Mouse (Mus musculus): ENCODE results near the gene Ift22. TPM values are rescaled to one million over a fixed set of nuclear protein-coding genes. Genes with fewer than 3 reads are reported as not detected.

The Ift22 gene
- polyA plus RNA-seq, 1 experiment from 2014 or later = 134 TPM

- H3K27me3 ChIP-seq (ENCODE audit: control insufficient read depth, insufficient read depth, low read depth, low read length) = no peaks in the 10 kb centered on the region
- 63% methylated on average over 10 of the region's 10 CpGs for WGBS
- H3K4me1 ChIP-seq (ENCODE audit: control insufficient read depth, insufficient read depth, low read length) = no peaks in the 10 kb centered on the region
- no peak overlapping the region for H3K4me3 ChIP-seq (ENCODE audit: low read depth, low read length)
- no peak overlapping the region for H3K9ac ChIP-seq (ENCODE audit: low read depth, low read length)
- no peak overlapping the region for H3K27ac ChIP-seq (ENCODE audit: low read length)
- H3K36me3 ChIP-seq (ENCODE audit: control insufficient read depth, insufficient read depth, low read length) = no peaks in the 10 kb centered on the region
- H3K9me3 ChIP-seq (replicated peaks; ENCODE audit: control insufficient read depth, low read length, poor library complexity, severe bottlenecking) = no peaks in the 10 kb centered on the region
- no peak for ATAC-seq
- H3K4me2 ChIP-seq (ENCODE audit: low read length) = no peak overlapping the region
These were observed 12.4 kb upstream of the Ift22 start for GRCm38 (mm10) chr5:136895529-136895963.

DNA sequence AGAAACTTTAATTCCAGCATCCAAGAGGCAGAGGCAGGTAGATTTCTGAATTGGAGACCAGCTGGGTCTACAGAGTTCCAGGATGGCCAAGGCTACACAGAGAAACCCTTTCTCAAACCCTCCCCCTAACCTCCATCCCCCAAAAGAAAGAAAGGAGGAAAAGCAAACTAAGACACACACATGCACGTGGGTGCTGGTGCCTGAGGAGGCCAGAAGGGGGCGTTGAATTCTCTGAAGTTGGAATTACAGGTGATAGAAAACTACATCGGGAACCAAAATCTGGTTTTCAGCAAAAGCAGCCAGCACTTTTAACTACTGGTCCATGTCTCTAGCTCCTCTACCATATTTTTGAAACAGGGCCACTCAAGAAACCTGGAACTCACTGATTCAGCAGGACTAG is 3.3 kb upstream of the Ift22 start:
- Histone ChIP-seq H3K4me2 (ENCODE audit: low read length) (no peak overlapping the region), H3K4me1 (ENCODE audit: control insufficient read depth, insufficient read depth, low read length) (peaks cover 13% of the 10 kb centered on the region), H3K9ac (ENCODE audit: low read depth, low read length) (no peak overlapping the region), H3K4me3 (ENCODE audit: low read depth, low read length) (no peak overlapping the region), H3K27ac (ENCODE audit: low read length) (no peak overlapping the region), H3K27me3 (ENCODE audit: control insufficient read depth, insufficient read depth, low read depth, low read length) (no peaks in the 10 kb centered on the region), H3K9me3 (replicated peaks; ENCODE audit: control insufficient read depth, low read length, poor library complexity, severe bottlenecking) (no peaks in the 10 kb centered on the region), H3K36me3 (ENCODE audit: control insufficient read depth, insufficient read depth, low read length) (no peaks in the 10 kb centered on the region)
- ATAC-seq = no peak
- WGBS = 62% methylated on average over 3 of the region's 3 CpGs

GRCm38 (mm10) chr5:136905630-136906029 is 2.3 kb upstream of the Ift22 start:
- Histone ChIP-seq H3K9me3 (replicated peaks; ENCODE audit: control insufficient read depth, low read length, poor library complexity, severe bottlenecking) (no peaks in the 10 kb centered on the region), H3K36me3 (ENCODE audit: control insufficient read depth, insufficient read depth, low read length) (no peaks in the 10 kb centered on the region), H3K27me3 (ENCODE audit: control insufficient read depth, insufficient read depth, low read depth, low read length) (no peaks in the 10 kb centered on the region), H3K4me3 (ENCODE audit: low read depth, low read length) (no peak overlapping the region), H3K4me2 (ENCODE audit: low read length) (no peak overlapping the region), H3K27ac (ENCODE audit: low read length) (no peak overlapping the region), H3K9ac (ENCODE audit: low read depth, low read length) (no peak overlapping the region), H3K4me1 (ENCODE audit: control insufficient read depth, insufficient read depth, low read length) (peaks cover 16% of the 10 kb centered on the region)
- no peak for ATAC-seq
- WGBS = 55% methylated on average over 7 of the region's 7 CpGs

DNA sequence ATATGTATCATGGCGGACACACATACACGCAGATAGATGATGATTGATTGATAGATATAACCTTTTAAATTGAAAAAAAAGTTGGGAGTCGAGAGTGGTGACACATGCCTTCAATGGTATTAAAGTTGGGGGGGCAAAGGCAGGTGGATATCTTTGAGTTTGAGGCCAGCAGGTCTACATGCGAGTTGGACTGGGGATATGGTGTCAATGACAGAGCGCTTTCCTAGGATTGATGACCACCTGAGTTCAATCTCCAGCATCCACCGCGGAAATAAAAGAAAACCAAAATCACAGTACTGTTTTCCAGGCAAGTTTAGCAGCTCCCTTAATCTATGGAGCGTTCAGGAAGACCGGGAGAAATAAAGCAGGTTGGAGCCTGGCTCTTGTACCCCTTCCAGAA is 363 bp upstream of the Ift22 start:
- peak overlapping the region; percentile 71 for H3K27ac ChIP-seq (ENCODE audit: low read length)

GRCm38 (mm10) chr5:136914183-136914582 is 6.2 kb downstream of the Ift22 start:
- H3K36me3 ChIP-seq (ENCODE audit: control insufficient read depth, insufficient read depth, low read length) = peaks cover 16% of the 10 kb centered on the region
- no peaks in the 10 kb centered on the region for H3K27me3 ChIP-seq (ENCODE audit: control insufficient read depth, insufficient read depth, low read depth, low read length)
- no peak for ATAC-seq
- H3K4me3 ChIP-seq (ENCODE audit: low read depth, low read length) = no peak overlapping the region
- H3K4me1 ChIP-seq (ENCODE audit: control insufficient read depth, insufficient read depth, low read length) = peaks cover 4% of the 10 kb centered on the region
- WGBS = 91% methylated on average over 3 of the region's 3 CpGs
- no peak overlapping the region for H3K9ac ChIP-seq (ENCODE audit: low read depth, low read length)
- H3K4me2 ChIP-seq (ENCODE audit: low read length) = no peak overlapping the region
- no peaks in the 10 kb centered on the region for H3K9me3 ChIP-seq (replicated peaks; ENCODE audit: control insufficient read depth, low read length, poor library complexity, severe bottlenecking)
- H3K27ac ChIP-seq (ENCODE audit: low read length) = no peak overlapping the region

More for the DNA sequence above, 363 bp upstream of the Ift22 start:
- Histone ChIP-seq H3K9me3 (replicated peaks; ENCODE audit: control insufficient read depth, low read length, poor library complexity, severe bottlenecking) (no peaks in the 10 kb centered on the region), H3K27me3 (ENCODE audit: control insufficient read depth, insufficient read depth, low read depth, low read length) (no peaks in the 10 kb centered on the region), H3K36me3 (ENCODE audit: control insufficient read depth, insufficient read depth, low read length) (peaks cover 10% of the 10 kb centered on the region; the same call in 1 of the 2 replicates), H3K4me3 (ENCODE audit: low read depth, low read length) (peak overlapping the region; percentile 84), H3K9ac (ENCODE audit: low read depth, low read length) (peak overlapping the region; percentile 80), H3K4me2 (ENCODE audit: low read length) (peak overlapping the region; percentile 62), H3K4me1 (ENCODE audit: control insufficient read depth, insufficient read depth, low read length) (peaks cover 16% of the 10 kb centered on the region)
- peak; percentile 57 for ATAC-seq
- 48% methylated on average over 9 of the region's 9 CpGs for WGBS

DNA sequence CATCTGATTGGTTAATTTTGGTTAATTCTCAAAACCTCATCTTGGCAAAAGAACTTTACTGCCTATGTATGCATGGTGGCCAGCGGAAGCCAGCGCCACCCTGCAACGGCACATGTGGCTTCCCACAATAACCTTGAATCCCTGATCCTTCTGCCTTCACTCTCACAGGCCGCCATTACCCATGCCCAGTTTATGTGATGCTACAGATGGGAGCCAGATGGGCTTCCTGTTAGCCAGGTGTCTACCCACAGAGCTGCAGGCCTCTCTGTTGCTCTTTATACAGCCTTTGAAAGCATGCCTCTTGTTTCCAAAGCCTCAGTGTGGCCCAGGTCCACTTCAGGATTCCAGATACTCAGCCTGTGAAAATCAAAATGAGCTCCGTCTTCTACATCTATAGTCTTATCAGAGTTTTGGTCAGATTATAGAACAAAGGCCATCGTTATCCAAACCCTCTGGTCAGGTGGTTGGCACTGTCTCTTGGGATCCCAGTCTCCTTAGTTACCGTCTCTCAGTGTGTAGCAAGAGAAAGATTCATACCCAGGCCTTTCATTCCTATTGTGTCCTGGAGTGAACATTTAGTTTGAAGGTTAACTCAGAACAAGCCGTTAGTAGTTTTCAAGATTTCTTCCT is 9.8 kb downstream of the Ift22 start:
- Histone ChIP-seq H3K4me1 (ENCODE audit: control insufficient read depth, insufficient read depth, low read length) (peaks cover 6% of the 10 kb centered on the region; the same call in 1 of the 2 replicates), H3K4me2 (ENCODE audit: low read length) (no peak overlapping the region), H3K27me3 (ENCODE audit: control insufficient read depth, insufficient read depth, low read depth, low read length) (no peaks in the 10 kb centered on the region), H3K36me3 (ENCODE audit: control insufficient read depth, insufficient read depth, low read length) (peaks cover 6% of the 10 kb centered on the region; the same call in 1 of the 2 replicates), H3K4me3 (ENCODE audit: low read depth, low read length) (no peak overlapping the region), H3K27ac (ENCODE audit: low read length) (no peak overlapping the region), H3K9ac (ENCODE audit: low read depth, low read length) (no peak overlapping the region), H3K9me3 (replicated peaks; ENCODE audit: control insufficient read depth, low read length, poor library complexity, severe bottlenecking) (no peaks in the 10 kb centered on the region)
- WGBS = 94% methylated on average over 8 of the region's 8 CpGs
- no peak for ATAC-seq

- peaks cover 6% of the 10 kb centered on the region; the same call in 1 of the 2 replicates for H3K4me1 ChIP-seq (ENCODE audit: control insufficient read depth, insufficient read depth, low read length)
- H3K9ac ChIP-seq (ENCODE audit: low read depth, low read length) = peak overlapping the region; percentile 67
- peak overlapping the region; percentile 58 for H3K4me3 ChIP-seq (ENCODE audit: low read depth, low read length)
- H3K9me3 ChIP-seq (replicated peaks; ENCODE audit: control insufficient read depth, low read length, poor library complexity, severe bottlenecking) = no peaks in the 10 kb centered on the region
- no peaks in the 10 kb centered on the region for H3K27me3 ChIP-seq (ENCODE audit: control insufficient read depth, insufficient read depth, low read depth, low read length)
- peak overlapping the region; percentile 84 for H3K27ac ChIP-seq (ENCODE audit: low read length)
- H3K36me3 ChIP-seq (ENCODE audit: control insufficient read depth, insufficient read depth, low read length) = no peaks in the 10 kb centered on the region
- ATAC-seq = peak; percentile 92
- peak overlapping the region; percentile 66 for H3K4me2 ChIP-seq (ENCODE audit: low read length)
- 3% methylated on average over 38 of the region's 38 CpGs for WGBS
These were observed 10.9 kb downstream of the Ift22 start for GRCm38 (mm10) chr5:136918655-136919472.

DNA sequence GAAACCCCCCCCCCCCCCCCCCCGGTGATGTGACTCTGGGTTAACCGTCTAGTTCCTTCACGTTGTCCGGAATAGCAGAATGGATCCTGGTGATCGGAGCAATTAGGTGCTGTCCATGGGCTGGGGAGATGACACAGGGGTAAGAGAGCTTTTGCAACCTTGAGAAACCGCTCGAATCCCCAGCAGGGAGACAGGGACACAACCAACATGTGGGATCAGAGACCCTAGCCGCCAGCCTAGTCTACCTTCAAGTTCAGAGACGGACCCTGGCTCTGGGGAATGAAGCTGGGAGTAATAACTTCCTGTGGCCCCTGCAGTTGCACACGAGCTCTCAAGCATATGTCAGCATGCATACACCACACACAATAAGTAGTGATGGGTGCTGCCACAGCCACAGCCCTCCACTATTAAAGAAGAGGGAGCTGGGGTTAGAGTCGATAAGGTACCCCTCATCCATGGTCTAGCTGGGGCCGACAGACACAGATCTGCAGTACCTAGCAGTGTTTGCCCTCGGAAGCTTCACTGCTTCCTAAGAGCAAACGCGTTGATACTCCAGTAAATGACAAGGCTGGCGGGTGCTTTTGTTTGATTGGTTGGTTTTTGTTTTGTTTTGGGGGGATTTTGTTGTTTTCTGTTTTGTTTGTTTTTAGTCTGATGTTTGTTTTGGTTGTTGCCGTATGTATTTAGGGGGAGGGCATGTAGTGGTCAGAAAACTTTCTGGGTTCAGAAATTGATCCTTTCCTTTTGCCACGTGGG is 11.8 kb downstream of the Ift22 start:
- Histone ChIP-seq H3K4me3 (ENCODE audit: low read depth, low read length) (peak overlapping the region; percentile 58), H3K9ac (ENCODE audit: low read depth, low read length) (peak overlapping the region; percentile 67), H3K36me3 (ENCODE audit: control insufficient read depth, insufficient read depth, low read length) (no peaks in the 10 kb centered on the region), H3K9me3 (replicated peaks; ENCODE audit: control insufficient read depth, low read length, poor library complexity, severe bottlenecking) (no peaks in the 10 kb centered on the region), H3K4me2 (ENCODE audit: low read length) (peak overlapping the region; percentile 66), H3K27ac (ENCODE audit: low read length) (peak overlapping the region; percentile 84; the same call in 1 of the 2 replicates), H3K27me3 (ENCODE audit: control insufficient read depth, insufficient read depth, low read depth, low read length) (no peaks in the 10 kb centered on the region), H3K4me1 (ENCODE audit: control insufficient read depth, insufficient read depth, low read length) (peaks cover 6% of the 10 kb centered on the region; the same call in 1 of the 2 replicates)
- 21% methylated on average over 18 of the region's 18 CpGs for WGBS
- ATAC-seq = peak; percentile 14; the same call in 1 of the 2 replicates
